Mouse (Mus musculus): ENCODE results near the gene Rbm41.

Rbm41 gene

DNA sequence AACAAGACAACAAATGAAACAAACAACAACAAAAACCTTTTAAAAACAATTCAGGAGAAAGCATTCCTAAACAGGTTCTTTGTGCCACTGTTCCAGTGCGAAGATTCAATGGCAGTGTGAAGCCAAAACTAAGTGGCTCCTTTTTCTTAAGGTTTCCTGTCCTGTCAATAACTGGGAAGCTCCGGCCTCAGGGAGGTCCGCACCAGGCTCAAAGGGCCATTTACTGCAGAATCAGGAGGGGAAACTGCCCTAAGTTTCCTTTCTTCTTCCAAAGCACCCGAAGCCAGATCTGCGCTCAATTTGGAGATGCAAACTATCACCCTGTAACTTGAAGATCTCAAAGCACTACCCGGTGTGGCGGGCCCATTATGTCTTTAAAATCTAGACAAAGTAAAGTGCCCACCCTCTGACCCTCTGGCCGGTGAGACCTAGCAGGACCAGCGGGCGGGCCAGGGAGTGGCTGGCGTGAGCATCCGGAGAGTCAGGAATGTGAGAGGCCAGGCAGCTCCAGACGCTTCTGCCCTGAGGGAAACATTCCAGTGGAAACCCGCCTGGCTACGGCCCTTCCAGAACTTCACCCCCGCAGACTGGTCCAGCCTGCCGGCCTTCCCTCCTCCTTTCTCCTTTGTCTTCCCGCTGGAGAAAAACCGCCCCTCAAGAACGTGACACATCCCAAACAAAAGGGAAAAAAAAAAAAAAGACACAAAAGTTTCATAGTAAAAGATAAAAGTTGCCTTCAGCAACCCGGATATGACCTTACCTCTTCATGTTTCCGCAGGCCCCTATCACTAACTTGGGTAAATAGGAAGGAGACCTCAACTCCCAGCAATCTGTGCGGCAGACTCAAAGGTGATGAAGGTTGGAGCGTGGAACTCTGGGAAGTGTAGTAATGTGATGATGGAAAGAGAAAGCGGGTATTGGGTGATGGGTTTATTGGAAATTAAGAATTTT is at the start of gene Rbm41:
Rbm41 (minus strand) TSS at position 856 of the 951 bp plus-strand sequence.
- peak; percentile 31 for DNase-seq (ENCODE audit: low spot score)

DNA sequence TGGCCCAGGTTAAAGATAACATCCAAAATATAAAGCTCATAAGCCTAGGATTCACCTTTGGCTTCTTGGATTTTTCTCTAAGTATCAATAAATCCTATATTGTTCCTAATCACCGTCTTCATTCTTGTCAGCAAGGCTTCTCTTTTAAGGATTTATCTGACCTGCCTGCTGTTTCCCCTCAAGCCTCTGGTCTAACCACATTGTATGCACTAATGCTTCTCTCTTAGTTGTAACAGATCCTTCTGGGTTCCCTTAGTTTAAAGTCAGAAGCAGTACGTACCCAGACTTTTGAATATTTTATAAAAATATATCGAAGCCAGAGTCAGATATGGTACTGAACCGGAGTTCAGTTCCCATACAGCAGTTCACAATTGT is 283 bp upstream of the Rbm41 start:
- DNase-seq (ENCODE audit: low spot score): no peak

DNA sequence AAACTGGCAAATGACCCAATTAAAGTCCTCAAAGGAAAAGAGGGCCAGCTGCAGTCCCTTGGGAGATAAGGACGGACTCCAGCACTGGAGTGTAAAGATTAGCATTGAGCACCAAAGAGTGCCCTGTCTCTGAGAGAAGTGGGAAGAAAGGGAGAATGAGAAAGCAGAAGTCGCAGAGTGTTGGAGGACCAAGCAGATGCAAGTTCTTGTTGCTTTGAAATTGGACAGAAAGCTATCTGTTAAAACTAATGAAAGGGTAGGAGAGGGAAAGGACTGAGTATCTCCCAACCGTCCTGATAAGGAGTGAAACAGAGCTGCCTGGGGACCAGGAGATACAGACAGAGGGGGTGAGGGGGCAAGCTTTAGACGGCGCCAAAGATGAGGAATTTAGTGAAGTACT is 16.3 kb downstream of the Rbm41 start:
- no peak for DNase-seq (ENCODE audit: low spot score)

DNA sequence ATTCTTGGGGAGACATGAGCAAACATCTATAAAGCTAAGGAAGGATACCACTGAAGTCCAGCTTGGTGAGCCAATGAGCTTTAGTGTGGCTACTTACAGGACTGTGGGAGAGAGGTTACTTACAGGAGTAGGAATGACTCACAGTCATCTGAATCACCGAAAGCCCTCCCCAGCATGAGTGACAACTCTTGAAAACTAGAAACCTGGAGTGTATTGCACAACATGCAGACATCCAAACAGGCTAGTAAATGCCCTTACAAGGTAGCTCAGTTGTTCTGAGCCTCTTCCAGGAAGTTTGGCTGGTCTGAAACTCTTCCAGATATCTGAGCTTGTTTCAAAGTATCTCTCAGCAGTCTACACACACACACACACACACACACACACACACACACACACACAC is 64.9 kb downstream of the Rbm41 start:
- DNase-seq (ENCODE audit: low spot score): no peak

DNA sequence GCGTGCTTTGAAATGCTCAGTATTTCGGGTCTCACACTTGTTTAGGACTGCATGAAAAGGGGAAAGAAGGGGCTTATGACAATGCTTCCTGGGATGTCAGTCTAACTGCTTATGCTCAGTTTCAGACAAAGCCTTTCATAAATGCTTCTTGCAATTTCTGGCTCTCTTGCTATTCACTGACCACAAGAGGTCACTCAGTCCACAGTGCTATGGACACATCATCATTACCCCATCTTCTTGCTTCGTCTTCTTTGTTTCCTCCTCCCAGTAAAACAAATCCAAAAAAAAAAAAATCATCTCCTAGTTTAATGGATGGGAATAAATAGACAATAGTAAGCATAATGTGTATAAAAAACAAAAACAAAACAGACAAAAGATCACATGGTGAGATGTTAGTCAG is 65.9 kb downstream of the Rbm41 start:
- no peak for DNase-seq (ENCODE audit: low spot score)

DNA sequence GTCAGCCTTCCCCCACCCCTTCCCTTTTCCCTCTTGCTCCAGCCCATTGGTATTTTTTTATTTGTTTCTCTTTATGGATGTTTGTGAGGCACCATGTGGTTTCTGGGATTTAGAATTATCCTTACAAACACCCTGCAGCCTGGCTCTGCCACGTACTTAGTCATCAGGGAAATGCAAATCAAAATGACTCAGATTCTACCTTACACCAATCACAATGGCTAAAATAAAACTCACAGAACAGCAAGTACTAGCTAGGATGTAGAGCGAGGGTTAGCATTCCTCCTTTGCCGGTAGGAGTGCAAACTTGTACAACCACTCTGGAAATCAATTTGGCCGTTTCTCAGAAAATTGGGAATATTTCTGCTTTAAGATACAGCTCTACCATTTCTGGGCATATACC is 77.8 kb downstream of the Rbm41 start:
- no peak for DNase-seq (ENCODE audit: low spot score)

DNA sequence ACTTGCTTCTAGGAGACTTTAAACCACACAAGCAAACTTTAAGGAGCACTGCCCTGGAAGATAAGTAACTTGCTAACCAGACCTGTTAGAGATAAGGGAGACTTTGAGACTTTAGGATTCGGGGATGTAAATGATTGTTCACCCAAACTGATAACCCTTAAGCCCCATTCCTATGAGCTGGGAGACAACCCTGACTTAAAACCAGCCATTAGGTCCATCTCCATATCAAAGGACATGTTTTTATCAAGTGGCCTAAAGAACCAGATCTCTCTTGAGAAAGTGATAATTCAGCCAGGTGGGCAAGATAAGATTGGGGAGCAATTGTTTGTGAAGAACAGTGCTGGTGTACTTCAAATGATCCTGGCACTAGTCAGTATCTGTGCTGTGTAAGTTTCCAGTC is 107.0 kb downstream of the Rbm41 start:
- DNase-seq (ENCODE audit: low spot score): no peak

DNA sequence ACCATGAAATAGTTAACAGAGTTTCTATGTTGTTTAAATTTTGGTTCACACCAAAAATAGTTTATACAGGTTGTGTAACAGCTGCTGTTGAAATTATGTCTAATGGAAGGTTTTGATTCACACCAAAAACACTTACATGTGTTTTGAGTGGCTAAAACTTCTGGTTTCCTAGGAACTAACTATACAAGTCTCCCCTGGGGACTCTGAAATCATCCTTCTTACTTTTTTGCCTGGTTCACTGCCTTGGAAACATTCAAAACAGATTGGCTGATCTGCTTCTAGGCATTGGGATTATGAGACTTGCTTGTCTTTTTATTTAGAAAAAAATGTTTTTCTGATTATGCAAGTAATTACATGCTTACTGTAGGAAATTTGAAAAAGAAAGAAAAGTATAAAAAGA is 115.2 kb downstream of the Rbm41 start:
- no peak for DNase-seq (ENCODE audit: low spot score)

DNA sequence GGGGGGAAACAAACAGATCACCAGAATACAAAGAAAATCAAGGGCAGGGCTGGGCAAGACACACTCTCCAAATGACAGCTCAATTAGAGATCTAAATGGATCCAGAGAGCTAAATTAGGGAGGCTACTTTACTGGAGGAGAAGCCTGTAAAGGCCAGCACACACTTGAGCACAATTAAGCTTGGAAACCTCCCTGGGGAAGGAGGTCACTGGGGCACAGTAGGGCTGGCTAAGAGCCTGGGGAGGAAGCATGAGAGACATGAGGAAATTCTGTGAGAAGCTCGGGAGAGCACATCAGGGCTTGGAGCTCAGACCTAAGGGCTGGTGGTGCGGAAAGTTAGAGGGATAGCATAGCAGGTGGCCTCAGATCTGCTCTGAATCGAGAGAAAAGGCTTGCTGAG is 120.5 kb downstream of the Rbm41 start:
- no peak for DNase-seq (ENCODE audit: low spot score)

DNA sequence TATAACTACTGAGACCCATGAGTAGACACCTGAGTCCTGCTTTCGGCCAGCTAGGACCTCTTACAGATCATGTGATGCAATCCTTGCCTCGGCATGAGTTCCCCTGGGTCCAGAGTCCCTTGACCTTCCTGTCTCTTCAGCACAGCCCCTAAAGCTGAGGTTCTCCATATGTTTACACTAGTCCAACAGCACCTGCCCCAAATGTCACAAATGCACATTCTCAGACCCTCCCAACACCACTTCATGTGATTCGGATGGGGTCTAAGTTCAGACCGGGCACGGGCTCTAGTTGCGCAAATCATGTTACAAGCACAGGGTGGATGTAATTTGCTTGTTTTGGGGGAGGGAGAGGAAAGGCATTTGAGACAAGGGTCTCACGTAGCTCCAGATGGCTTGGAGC is 121.3 kb downstream of the Rbm41 start:
- DNase-seq (ENCODE audit: low spot score): no peak

DNA sequence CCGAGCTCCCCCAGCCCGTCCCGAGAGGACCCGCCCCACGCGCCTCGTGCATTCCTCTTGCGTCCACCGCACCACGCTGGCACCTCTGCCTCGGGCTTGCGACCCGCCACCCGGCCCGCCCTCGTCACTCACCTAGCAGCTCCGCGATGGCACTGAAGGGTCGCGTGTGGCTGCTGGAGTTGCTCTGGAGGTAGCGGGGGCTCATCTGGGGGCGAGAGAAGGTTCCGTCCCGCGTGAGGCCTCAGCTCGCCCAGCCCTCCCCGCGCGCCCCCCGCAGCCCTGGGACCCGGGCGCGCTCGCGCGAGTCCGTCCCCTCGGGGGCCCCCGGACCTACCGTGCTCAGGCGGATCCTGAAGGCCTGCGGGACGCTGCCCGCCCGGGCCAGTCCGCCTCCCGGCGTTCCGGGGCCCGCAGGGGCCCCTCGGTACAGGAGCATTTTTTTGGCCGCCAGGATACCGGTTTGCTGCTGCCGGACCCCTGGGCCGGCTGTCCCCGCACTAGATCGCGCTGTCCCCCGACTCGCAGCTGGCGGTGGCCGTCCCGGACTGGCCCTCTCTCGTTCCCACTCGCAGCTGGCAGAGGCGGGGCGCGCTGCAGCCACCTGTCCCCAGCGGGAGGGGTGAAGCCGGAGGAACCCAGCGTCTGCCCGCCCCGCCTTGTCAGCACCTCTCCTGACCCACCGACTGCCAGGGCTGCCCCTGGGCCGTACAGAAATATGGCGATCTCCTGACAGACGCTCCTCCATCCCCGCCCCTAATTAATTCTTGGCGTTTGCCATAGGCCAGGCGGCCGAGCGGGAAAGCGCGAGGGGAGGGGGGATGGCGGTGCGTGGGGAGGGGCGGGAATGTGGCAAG is 127.2 kb downstream of the Rbm41 start, which contains the start of gene Morc4:
Morc4 (minus strand) TSS at position 740 of the 854 bp plus-strand sequence.
- peak; percentile 53 for DNase-seq (ENCODE audit: low spot score)

DNA sequence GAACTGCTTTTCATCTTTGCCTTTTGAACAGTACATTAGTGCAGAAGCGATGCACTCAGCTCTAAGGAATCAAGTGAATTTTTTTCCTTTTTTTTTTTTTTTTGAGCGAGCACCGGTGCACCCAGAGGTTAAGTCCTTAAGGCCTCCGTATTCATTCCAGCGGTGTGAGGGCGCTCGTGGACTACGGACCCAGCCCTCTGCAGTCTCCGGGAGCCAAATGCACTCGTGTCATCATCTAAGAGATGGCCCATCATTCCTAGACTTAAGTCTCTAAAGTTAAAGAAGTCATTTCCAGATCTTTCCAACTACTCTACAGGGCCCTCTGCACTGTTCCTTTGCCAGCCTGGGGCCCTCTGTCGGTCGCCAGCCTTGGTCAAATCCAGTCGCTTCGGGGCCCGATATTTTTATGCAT is 128.1 kb downstream of the Rbm41 start:
- DNase-seq (ENCODE audit: low spot score): peak; percentile 39

DNA sequence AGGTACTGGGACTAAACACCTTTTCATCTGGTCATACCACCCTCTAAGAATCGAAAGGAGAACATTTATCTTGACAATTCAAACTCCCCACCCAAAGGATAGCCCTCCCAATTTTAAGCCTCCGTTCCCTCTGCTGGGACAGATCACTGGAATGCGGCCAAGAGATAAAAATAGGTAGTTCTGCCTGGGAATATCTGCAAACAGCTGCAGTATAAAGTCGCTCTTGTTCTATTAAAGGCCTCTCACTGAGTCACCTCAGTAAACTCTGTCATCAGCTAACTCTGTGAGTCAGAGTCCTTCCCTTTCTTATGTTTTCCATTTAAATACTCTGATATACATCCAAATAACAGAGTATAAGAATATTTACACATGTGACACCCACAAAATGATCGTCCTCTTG is 139.0 kb downstream of the Rbm41 start:
- no peak for DNase-seq (ENCODE audit: low spot score)

DNA sequence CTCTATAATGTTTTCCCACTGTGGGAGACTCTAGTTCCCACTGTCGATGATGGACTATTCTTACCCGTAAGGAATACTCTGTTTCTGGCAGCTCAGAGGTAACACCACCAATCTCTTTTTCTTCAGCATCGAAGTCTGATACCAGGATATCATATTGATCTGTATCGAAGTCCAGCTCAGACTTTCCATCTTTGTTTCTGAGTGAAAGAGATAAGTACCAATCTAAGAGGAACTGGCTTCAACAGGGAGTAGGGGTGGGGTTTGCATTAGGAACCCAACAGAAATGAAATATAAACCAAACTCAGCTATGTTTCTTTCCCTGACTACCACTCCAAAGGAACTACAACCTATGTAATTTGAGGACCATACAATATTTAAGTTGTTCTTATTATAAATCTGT is 143.6 kb downstream of the Rbm41 start:
- DNase-seq (ENCODE audit: low spot score): no peak

DNA sequence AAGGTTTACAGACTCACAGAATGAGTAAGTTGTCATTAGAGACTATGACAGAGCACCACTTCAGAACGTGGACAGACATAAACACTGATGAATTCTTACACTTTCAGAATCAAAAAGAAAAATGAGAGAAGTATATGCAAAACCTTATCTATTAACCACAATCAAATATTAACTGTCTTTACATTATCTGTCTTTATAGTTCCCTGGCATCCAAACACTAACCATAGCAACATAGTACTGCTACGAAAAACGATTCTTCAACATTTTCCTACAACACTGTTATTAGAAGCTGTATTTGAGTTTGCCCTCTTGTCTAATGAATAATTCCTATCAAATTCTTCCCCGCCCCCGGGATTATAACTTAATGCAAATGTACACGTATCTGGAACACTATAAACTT is 157.3 kb downstream of the Rbm41 start:
- DNase-seq (ENCODE audit: low spot score): no peak

Data from urinary bladder, postnatal 14 days (tissue).